Mouse (Mus musculus) 416B (cell line): ENCODE data around the gene Kmt2a.

Source experiments
- DNase-seq: peaks from one replicate; pipeline ENCODE4 v3.0.0; 2011; ENCODE audit warnings: low read depth

Kmt2a gene

GRCm38 (mm10) chr9:44881221-44881871 lies at the start of gene Kmt2a:
Kmt2a (minus strand) TSS chr9:44881296.
- DNase-seq, result peak; percentile 96

GRCm38 (mm10) chr9:44921543-44921942 lies 40.4 kb upstream of the Kmt2a start:
- DNase-seq, result no peak

DNA sequence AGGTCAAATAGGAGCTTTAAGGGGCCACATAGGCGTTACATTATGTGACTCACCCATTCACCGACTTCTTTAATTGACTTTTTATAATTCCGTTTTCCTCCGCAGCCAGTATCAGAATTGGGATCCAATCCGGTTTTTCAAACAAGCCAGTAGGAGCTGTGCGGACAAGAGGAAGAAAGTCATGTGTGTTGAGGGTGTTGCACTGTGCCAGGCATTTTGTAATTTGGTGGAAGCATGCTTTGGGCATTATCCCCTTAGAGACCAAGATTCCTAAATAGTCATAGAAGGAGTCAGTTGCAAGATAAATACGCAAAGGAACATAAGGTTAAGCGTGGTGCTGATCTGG lies 40.0 kb upstream of the Kmt2a start:
- DNase-seq, result no peak

DNA sequence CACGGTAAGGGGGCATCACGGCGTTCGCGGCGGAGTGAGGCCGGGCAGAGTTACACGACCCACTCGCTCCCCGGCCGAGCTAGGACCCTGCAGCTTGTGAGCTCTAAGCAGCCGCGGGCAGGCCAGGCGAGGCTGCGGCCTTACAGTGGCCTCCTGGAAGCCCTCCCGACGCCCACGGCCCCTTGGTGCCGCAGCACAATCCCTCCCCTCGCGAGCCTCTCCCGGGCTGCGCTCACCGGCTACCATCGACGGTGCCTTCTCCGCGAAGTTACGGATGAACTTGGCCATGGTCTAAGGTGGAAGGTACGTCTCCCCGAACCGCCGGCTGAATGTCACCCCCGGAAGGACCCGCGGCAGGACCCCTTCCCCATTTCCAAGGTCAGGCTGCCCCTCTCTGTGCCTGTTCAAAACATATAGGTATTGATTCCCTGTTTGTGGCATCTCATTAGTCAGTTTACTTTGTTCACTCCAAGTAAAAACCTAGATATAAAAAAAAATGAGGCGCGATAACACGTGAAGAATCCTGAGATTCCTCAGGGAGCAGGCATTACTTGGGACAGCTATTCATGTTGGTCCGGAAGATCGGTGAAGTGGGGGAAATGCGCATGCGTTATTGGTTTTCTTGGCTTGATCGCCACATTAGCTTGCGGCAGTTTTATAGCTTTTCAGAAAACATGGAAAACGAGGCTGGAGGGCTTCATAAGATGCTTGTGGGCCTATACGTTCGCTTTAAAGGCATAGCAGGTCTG lies 39.5 kb upstream of the Kmt2a start, which contains the start of gene Atp5l:
Atp5l (minus strand) TSS at position 369 of the 749 bp plus-strand sequence.
- DNase-seq, result peak; percentile 99

DNA sequence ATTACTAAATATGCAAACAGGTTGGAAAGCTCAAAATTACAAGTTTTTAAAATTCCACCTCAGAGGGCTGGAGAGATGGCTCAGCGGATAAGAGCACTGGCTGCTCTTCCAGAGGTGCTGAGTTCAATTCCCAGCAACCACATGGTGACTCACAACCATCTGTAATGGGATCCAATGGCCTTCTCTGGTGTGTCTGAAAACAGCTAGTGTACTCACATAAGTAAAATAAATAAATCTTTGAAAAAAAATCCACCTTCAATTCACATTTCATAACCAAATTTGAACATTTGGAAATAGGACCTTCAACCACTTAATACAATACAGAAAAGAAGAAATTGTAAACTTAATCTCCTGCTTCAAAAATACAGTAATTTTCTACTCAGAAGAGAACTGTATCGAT lies 38.5 kb upstream of the Kmt2a start:
- DNase-seq, result peak; percentile 60

GRCm38 (mm10) chr9:44916196-44916595 lies 35.1 kb upstream of the Kmt2a start:
- DNase-seq, result peak; percentile 76

GRCm38 (mm10) chr9:44914706-44915105 lies 33.6 kb upstream of the Kmt2a start:
- DNase-seq, result peak; percentile 30

- DNase-seq, result no peak
These were observed 30.3 kb upstream of the Kmt2a start for GRCm38 (mm10) chr9:44911365-44911764.

GRCm38 (mm10) chr9:44905620-44906019 lies 24.5 kb upstream of the Kmt2a start:
- peak; percentile 81 for DNase-seq

- DNase-seq, result peak; percentile 84
These were observed 23.9 kb upstream of the Kmt2a start for GRCm38 (mm10) chr9:44904964-44905363.

DNA sequence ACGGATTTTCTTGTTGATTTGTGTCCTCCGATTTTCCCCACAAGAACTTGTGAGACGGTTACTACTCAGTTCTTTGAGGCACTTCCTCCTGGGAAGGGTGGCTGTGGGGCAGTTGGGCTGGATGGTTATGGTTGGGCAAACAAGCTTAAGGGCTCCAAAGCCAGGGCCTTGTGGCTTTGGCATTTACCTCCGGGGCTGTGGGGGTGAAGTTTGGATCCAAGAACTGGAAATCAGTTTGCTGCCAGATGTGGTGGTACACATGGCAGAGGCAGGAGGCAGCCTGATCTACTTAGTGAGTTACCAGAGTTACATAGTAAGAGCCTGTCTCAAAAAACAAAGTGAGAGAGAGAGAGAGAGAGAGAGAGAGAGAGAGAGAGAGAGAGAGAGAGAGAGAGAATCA lies 22.8 kb upstream of the Kmt2a start:
- no peak for DNase-seq

- no peak for DNase-seq
These were observed 19.3 kb upstream of the Kmt2a start for GRCm38 (mm10) chr9:44900402-44900801.

GRCm38 (mm10) chr9:44899716-44900115 lies 18.6 kb upstream of the Kmt2a start:
- DNase-seq, result no peak

- DNase-seq, result no peak
These were observed 15.9 kb upstream of the Kmt2a start for GRCm38 (mm10) chr9:44897024-44897423.

DNA sequence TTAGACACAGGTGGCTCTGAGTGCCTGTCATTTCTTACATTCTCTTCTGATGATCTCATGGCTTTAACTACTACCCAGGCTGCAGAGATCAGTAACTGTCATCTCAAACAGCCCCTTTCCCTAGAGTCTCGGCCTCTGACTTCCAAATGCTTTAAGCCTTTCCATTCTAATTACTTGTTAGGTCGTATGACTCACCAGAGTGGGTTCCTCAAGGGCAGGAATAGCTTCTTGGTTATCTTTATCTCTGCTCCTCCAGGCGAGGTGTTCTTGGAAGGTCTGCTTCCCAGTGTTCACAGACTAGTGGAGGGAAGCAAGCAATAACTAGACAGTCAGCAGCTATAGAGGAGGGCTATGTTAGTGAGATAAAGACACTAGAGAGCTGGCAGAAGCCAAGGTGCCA lies 11.6 kb upstream of the Kmt2a start:
- DNase-seq, result peak; percentile 30

DNA sequence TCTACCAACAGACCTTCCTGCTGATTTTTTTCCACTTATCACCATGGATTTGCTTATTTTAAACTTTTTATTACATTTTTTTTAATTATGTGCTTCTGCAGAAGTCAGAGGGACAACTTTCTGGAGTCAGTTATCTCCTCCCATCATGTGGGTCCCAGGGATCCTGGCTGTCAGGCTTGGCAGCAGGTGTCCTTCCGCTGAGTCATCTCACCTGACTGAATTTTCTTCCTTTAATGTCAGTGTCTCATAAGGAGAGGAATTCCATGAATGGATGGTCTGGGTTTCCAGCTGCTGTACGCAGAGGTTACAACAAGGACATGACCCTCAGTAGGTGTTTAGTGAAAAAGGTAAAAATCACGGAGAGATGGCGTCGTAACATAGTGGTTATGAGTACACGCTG lies 10.1 kb upstream of the Kmt2a start:
- no peak for DNase-seq

GRCm38 (mm10) chr9:44890122-44890521 lies 9.0 kb upstream of the Kmt2a start:
- DNase-seq, result no peak

GRCm38 (mm10) chr9:44888114-44888624 lies 7.1 kb upstream of the Kmt2a start:
- no peak for DNase-seq

DNA sequence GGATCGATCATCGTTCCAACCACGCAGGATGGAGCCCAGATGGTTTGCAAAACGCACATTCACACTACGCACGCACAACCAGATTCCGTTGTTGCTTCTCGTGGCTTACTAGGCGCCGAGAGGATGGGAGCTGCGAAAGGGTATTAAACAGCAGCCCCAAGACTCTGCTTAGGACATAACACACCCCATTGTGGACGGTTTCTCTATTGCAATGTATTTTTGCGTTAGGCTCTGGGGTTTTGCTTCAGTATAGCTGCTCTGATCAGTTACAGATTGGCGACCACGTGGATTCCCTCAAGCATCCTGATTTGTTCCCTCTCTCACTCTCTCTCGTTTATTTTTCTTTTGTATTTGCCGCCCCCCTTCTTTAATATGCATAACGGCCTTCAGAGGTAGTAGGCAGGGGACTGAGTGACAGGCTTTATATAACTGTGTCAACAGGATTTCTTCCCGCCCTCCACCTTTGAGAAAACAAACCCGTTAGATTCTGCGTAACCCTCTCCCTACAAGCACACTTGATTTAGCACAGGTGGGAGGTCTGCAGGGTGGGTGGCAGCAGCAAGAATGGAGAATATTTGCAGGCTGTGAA lies 2.0 kb upstream of the Kmt2a start:
- peak; percentile 79 for DNase-seq

- peak; percentile 78 for DNase-seq
These were observed 1.4 kb upstream of the Kmt2a start for GRCm38 (mm10) chr9:44882436-44882980.

DNA sequence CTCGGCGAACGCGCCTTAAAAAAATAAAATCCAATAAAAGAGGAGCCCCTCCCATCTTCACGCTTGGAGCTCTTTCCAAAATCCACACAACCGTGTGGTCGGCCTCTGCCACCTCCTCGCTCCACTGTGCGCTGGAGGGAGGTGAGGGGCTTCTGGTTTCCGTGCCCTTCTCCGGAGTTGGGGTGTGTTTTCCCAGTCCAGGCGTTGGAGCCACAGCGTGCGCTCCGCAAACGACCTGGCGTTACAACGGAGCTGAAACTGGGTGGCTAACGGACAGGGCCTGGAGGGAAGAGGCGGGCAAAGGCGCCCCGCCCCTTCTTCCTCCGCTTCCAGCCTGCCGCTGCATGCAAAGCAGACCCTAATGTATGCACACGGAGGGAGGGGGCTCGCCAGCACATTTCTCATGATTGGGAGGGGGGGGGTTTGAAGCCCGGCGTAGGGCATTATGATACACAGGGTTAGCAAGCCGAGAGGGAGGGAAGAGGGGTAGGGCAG lies 892 bp upstream of the Kmt2a start:
- peak; percentile 87 for DNase-seq

GRCm38 (mm10) chr9:44880309-44881081 lies 601 bp downstream of the Kmt2a start:
- DNase-seq, result no peak
